Mouse (Mus musculus) midbrain, embryonic 11.5 days (tissue): ENCODE data around the gene Stk39. TPM values are rescaled to one million over a fixed set of nuclear protein-coding genes. Genes with fewer than 3 reads are reported as not detected.

Source experiments
- ATAC-seq: fragments of 200-750 bp; cut with Nextera tagmentation; 2 replicates; pipeline ENCODE4 v1.8.0; 2017; ENCODE audit warnings: moderate TSS enrichment, moderate library complexity; ENCODE audit not compliant: low FRiP score
- DNase-seq: peaks from one replicate; pipeline ENCODE4 v3.0.0; 2015; ENCODE audit warnings: low spot score; ENCODE audit errors: missing footprints
- H3K27ac ChIP-seq: fragments of 300-500 bp; sonication (generic); 2 replicates; pipeline ENCODE4 v1.5.1; 2014; ENCODE audit warnings: low read depth, low read length
- H3K27me3 ChIP-seq: fragments of 300-500 bp; sonication (generic); 2 replicates; pipeline ENCODE4 v1.6.1; 2014; ENCODE audit warnings: mild to moderate bottlenecking, low read length, moderate library complexity, mixed read lengths; ENCODE audit not compliant: control insufficient read depth, insufficient read depth
- H3K36me3 ChIP-seq: fragments of 300-500 bp; sonication (generic); 2 replicates; pipeline ENCODE4 v1.6.1; 2014; ENCODE audit warnings: mild to moderate bottlenecking, low read length, moderate library complexity, mixed read lengths; ENCODE audit not compliant: control insufficient read depth, insufficient read depth
- H3K4me1 ChIP-seq: fragments of 300-500 bp; sonication (generic); 2 replicates; pipeline ENCODE4 v1.6.1; 2014; ENCODE audit warnings: low read length; ENCODE audit not compliant: control insufficient read depth, insufficient read depth
- H3K4me2 ChIP-seq: fragments of 300-500 bp; sonication (generic); 2 replicates; pipeline ENCODE4 v1.6.1; 2014; ENCODE audit warnings: mild to moderate bottlenecking, moderate library complexity
- H3K4me3 ChIP-seq: fragments of 300-500 bp; sonication (generic); 2 replicates; pipeline ENCODE4 v1.5.1; 2014; ENCODE audit warnings: low read depth, low read length
- H3K9ac ChIP-seq: fragments of 300-500 bp; sonication (generic); 2 replicates; pipeline ENCODE4 v1.6.1; 2014; ENCODE audit warnings: low read length
- H3K9me3 ChIP-seq: fragments of 300-500 bp; sonication (generic); 2 replicates; pipeline ENCODE4 v1.6.1; 2016; ENCODE audit warnings: low read length; ENCODE audit not compliant: control insufficient read depth
- WGBS: fragments of 180-500 bp; shearing (Covaris S2); extraction: QIAGEN DNeasy Blood & Tissue Kit; methylation state at CpG from one replicate; pipeline ENCODE4 v1.1.7; 2014; 5-methylcytosine and 5-hydroxymethylcytosine counted together
- polyA plus RNA-seq: library from polyadenylated mRNA; unstranded; fragments of >200 nt; fragmentation: Nextera tagmentation; extraction: Ambion mirVana; gene quantifications from 2 replicates; pipeline ENCODE4 v1.2.1, GENCODE M21; 2014

The Stk39 gene
- polyA plus RNA-seq, 1 experiment from 2014 or later = 52.5 TPM

- no peaks in the 10 kb centered on the region; the same call in 1 of the 2 replicates for H3K27me3 ChIP-seq
- H3K9ac ChIP-seq = no peak overlapping the region
- DNase-seq (peak; percentile 96), ATAC-seq (peak; percentile 75)
- no peaks in the 10 kb centered on the region for H3K36me3 ChIP-seq
- peak overlapping the region; percentile 10; the same call in 1 of the 2 replicates for H3K4me2 ChIP-seq
- 17% methylated on average over 12 of the region's 12 CpGs for WGBS
- no peaks in the 10 kb centered on the region for H3K9me3 ChIP-seq
- H3K27ac ChIP-seq = peak overlapping the region; percentile 60
- peaks cover 45% of the 10 kb centered on the region for H3K4me1 ChIP-seq
- H3K4me3 ChIP-seq = no peak overlapping the region
These were observed 65.4 kb downstream of the Stk39 start for GRCm38 (mm10) chr2:68406571-68407074.

DNA sequence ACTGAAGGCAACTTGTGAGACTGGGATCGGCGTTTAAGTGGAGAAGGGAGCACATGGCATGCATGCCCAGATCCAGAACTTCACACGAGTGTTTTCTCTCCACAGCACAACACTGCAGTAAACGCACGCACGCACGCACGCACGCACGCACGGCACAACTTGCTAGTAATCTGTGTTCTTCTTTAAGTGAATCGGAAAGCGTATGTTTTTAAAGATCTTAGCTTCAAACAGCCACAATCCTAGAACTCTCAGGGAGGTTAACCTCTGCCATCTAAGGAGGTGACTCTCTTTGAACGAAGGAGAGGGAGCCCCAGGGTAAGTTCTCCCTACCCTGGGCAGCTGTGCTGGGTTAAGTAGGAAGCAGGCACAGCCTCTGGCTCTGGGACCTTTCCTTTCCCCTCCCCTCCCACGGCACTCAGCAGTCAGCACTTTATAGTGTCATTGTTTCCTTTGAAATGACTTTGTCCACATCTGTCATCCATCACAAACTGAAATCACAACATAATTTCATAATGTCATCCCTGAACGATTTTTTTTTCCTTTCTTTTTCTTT is 66.8 kb downstream of the Stk39 start:
- no peak overlapping the region for H3K9ac ChIP-seq
- peak overlapping the region; percentile 28 for H3K27ac ChIP-seq
- 51% methylated on average over 16 of the region's 16 CpGs for WGBS
- peak; percentile 95 for DNase-seq
- H3K9me3 ChIP-seq = no peaks in the 10 kb centered on the region
- 0 out of 2 replicates have a peak, but pooled peaks have one; percentile 19 for ATAC-seq
- no peaks in the 10 kb centered on the region for H3K27me3 ChIP-seq
- 0 out of 2 replicates have a peak overlapping the region, but pooled peaks have one; percentile 3 for H3K4me2 ChIP-seq
- H3K36me3 ChIP-seq = no peaks in the 10 kb centered on the region
- no peak overlapping the region for H3K4me3 ChIP-seq
- H3K4me1 ChIP-seq = peaks cover 45% of the 10 kb centered on the region

GRCm38 (mm10) chr2:68404274-68405162 is 67.5 kb downstream of the Stk39 start:
- H3K4me2 ChIP-seq = peak overlapping the region; percentile 10; the same call in 1 of the 2 replicates
- H3K4me1 ChIP-seq = peaks cover 43% of the 10 kb centered on the region
- WGBS = 41% methylated on average over 18 of the region's 18 CpGs
- no peaks in the 10 kb centered on the region for H3K27me3 ChIP-seq
- H3K27ac ChIP-seq = peak overlapping the region; percentile 28
- H3K36me3 ChIP-seq = no peaks in the 10 kb centered on the region
- H3K9me3 ChIP-seq = no peaks in the 10 kb centered on the region
- H3K4me3 ChIP-seq = no peak overlapping the region
- ATAC-seq (no peak), DNase-seq (no peak)
- H3K9ac ChIP-seq = no peak overlapping the region

DNA sequence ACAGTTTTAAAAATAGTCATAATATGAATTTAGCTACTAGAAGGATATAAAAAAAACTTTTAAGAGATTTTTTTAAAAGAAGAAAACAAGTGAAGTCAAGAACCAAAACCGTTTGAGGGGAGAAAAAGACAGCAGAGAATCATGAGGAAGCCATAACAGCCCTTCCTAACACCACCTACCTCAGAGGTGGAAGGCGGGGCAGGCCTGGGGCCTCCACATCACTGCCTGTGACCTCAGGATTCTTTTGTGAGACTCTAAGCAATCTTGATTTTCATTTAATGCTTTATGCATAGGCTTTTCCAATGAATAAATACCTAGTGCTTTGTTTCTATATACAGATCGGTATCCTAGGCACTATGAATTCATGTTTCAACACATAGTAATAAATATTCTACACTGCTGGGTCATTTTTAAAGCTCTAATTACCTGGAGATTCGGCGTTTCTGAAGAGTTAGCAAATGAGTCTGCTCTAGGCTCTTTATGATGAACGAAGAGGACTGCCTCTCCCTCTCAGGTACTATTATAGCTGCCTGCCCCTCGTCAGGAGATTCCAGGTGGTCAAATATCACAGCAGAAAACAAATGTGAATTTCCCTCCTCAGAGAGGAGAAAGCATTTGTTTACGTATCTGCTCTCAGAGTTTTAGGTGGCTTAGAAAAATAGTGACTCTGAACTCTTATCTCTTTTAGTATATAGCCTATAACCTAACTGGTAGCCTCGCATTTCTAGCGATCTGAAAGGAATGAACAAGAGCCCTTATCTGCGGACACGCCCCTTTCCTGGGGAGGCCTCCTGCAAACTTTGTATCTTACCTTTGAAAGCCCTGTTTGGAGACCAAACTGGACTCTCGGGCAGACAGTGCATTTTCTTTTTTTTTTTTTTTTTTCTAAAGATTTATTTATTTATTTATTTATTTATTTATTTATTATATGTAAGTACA is 78.2 kb downstream of the Stk39 start:
- 87% methylated on average over 13 of the region's 13 CpGs for WGBS
- no peaks in the 10 kb centered on the region for H3K4me1 ChIP-seq
- H3K36me3 ChIP-seq = 0 out of 2 replicates have a peak, but pooled peaks cover 2% of the 10 kb centered on the region
- H3K27ac ChIP-seq = no peak overlapping the region
- DNase-seq (no peak), ATAC-seq (no peak)
- no peak overlapping the region for H3K4me2 ChIP-seq
- H3K9me3 ChIP-seq = no peaks in the 10 kb centered on the region
- no peak overlapping the region for H3K4me3 ChIP-seq
- H3K9ac ChIP-seq = no peak overlapping the region
- no peaks in the 10 kb centered on the region for H3K27me3 ChIP-seq

DNA sequence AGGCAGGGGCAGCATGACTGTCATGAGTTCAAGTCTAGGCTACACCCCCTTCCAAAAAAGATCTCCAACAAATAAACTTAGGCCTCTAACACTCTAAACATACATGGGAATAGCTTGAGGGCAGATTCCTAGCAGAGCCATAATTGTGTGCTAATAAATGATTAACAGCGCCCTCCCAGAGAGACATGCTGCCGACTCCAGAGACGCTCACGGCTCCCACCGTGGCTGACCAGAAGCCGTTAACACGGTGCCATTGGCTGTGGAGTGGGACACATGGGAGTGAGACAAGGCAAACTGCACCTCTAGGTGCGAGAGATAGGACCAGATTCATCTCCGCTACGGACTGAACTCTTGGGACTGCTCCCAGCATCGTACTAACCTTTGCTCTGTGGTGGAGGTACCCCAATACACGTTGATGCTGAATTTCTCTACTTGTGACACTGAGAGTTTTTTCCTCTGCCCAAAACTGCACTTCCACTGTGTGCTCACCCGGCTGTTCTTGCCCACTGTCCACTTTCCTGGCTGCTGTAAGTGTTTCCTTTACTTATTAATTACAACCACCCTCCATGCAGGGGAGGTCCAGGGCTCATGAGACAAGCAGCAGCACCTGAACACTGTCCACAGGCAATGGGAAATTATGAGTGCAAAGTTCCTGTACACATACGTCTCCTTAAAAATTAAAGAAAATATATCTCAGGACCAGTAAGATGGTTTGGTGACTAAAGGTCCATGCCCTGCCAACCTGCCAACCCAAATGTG is 84.1 kb downstream of the Stk39 start:
- ATAC-seq (no peak), DNase-seq (no peak)
- no peak overlapping the region for H3K4me3 ChIP-seq
- no peak overlapping the region for H3K27ac ChIP-seq
- H3K4me2 ChIP-seq = no peak overlapping the region
- peaks cover 17% of the 10 kb centered on the region for H3K4me1 ChIP-seq
- WGBS = 91% methylated on average over 14 of the region's 14 CpGs
- H3K36me3 ChIP-seq = no peaks in the 10 kb centered on the region
- no peaks in the 10 kb centered on the region for H3K27me3 ChIP-seq
- H3K9me3 ChIP-seq = no peaks in the 10 kb centered on the region
- H3K9ac ChIP-seq = no peak overlapping the region

GRCm38 (mm10) chr2:68386313-68386863 is 85.7 kb downstream of the Stk39 start:
- WGBS = 20% methylated on average over 10 of the region's 10 CpGs
- no peak overlapping the region for H3K4me2 ChIP-seq
- H3K27me3 ChIP-seq = no peaks in the 10 kb centered on the region
- DNase-seq (peak; percentile 87), ATAC-seq (peak; percentile 41)
- no peak overlapping the region for H3K4me3 ChIP-seq
- H3K36me3 ChIP-seq = no peaks in the 10 kb centered on the region
- no peak overlapping the region for H3K9ac ChIP-seq
- H3K27ac ChIP-seq = peak overlapping the region; percentile 8; the same call in 1 of the 2 replicates
- H3K9me3 ChIP-seq = no peaks in the 10 kb centered on the region
- peaks cover 27% of the 10 kb centered on the region for H3K4me1 ChIP-seq

DNA sequence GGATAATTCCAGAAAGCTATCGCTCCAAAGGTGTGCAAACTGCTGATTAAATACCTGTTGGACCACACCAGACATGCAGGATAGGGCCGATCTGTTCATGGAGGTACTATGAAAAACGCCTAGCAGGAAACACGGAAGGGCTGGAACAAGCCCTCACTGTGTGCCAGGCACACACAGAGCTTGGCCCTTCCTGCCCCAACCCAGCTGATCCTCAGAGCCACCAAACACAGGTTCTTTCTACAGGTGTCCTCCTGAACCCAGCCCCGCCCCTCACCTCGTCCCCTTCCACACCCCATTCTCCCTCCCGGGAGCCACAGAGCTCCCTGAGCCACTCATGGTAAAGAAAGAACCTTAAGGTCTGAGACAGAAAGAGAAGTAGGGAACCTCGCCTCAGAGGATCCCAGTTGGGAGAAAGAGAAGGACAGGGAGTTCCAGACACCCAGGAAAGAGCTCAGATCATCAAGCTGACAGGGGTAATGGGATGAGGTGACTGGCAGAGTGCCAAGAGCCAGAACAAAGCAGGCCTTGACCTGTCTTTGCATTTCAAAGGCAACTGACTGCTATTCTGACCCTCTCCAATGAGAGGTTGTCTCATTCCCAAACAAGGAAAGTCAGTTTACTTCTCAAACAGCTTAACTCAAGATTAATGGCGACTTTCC is 86.3 kb downstream of the Stk39 start:
- 64% methylated on average over 9 of the region's 9 CpGs for WGBS
- Histone ChIP-seq H3K4me1 (peaks cover 30% of the 10 kb centered on the region), H3K36me3 (no peaks in the 10 kb centered on the region), H3K27me3 (no peaks in the 10 kb centered on the region), H3K4me3 (no peak overlapping the region), H3K4me2 (no peak overlapping the region), H3K9ac (no peak overlapping the region), H3K9me3 (no peaks in the 10 kb centered on the region), H3K27ac (no peak overlapping the region)
- peak; percentile 94 for DNase-seq
- peak; percentile 74 for ATAC-seq
